Mouse (Mus musculus) adrenal gland, adult 8-10 months (tissue): ENCODE measurements around the gene Slc36a3. TPM values are rescaled to one million over a fixed set of nuclear protein-coding genes. Genes with fewer than 3 reads are reported as not detected.
"Not testable (repeated sequence)": the region's sequence is repeated elsewhere in the genome, so short reads cannot be mapped to it uniquely, and the experiment has no call there.

Source experiments
- DNase-seq: peaks from one replicate; pipeline ENCODE4 v3.0.0; 2022
- total RNA-seq, 4 experiments: library from RNA; stranded (reverse); gene quantifications; 2 replicates each; pipeline ENCODE4 v1.2.4; 2022

The Slc36a3 gene
- total RNA-seq, 4 experiments from 2014 or later: not detected

DNA sequence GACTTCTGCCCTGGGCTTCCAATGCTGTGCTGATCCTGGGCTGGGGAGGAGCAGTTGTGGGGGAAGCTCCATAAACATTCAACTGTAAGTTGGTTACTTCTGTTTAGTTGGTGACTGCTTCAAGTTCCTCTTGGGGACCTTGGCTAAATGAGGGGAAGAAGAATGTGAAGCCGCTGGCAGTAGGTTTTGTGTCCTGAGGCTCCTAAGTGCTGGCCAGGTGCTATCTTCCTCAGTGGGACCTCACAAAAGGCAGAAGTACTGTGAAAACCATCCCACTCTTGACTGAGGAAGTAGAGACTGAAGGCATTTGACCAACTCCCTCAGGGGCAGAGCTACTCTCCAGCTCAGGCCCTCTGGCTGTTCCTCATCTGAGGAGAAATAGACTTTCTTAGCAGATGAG lies 44.9 kb downstream of the Slc36a3 start:
- DNase-seq: no peak

DNA sequence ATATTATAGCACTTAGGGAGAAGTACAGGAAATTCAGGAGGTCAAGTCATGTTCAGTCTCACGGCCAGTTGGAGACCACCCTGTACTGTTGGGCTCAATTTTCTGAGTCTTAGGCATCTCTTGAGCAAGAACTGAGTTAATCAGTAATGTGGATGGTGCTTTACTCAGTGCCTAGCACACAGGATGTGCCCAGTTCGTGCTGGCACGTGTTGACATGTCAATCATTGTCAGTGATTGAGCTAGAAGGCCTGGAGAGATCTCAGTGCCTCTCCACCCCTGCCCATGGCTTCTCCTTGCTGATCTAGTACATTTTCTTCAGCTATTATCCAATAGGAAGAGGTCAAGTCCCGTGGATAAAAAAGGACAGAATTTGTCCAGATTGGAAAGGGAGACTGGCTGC lies 46.1 kb downstream of the Slc36a3 start:
- DNase-seq: no peak

DNA sequence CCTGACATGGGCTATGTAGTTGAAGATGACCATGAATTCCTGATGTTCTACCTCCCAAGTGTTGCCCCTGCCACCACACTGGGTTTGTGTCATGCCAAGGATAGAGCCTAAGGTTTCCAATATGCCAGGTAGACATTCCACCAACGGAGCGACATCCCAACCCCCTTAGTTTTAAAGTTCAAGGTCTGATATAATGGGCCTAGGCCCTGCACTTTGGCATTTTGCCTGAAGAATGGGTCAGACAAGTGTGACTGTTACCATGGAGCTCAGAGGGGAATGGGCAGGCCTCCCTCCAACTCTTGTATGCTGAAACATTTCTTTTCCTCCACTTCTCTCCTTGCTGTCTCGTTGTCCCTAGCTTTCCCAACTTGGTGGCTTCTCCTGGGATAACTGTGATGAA lies 48.3 kb downstream of the Slc36a3 start:
- DNase-seq: no peak

DNA sequence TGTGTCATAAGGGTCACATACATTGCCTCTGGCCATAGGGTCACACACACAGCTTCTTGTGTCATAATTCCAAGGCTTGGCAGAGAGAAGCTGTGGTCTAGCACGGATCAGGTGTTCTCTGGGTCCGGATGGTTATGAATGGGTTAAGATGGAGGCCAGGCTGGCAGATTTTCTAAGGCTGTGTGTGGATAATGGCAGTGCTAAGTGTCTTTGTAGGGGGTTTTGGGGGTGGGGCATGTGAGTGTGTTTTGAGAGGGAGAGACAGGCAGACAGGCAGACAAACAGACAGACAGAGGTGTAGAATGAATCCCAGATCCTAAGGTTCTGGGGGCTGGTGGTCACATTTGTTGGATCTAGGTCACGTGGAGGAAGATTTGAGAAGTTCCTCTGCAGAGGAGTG lies 49.5 kb downstream of the Slc36a3 start:
- DNase-seq: no peak

DNA sequence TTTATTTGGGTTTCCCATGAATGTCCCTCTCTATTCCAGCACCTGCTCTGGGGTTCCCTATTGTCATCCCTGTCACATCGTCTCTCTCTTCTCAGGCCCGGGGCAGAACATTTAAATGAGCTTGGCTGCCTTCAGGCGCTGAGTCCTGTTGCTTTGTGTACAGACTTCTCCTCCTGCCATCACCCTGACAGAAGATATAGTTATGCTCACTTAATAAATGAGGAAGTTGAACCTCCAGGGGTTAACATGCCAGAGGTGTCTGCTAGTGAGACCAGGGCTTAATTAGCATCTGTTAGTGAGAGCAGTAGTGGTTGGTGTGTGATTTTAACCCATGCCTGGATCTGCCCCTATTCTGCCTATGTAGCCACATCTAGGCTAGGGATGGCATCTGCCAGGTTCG lies 51.6 kb downstream of the Slc36a3 start:
- no peak for DNase-seq

DNA sequence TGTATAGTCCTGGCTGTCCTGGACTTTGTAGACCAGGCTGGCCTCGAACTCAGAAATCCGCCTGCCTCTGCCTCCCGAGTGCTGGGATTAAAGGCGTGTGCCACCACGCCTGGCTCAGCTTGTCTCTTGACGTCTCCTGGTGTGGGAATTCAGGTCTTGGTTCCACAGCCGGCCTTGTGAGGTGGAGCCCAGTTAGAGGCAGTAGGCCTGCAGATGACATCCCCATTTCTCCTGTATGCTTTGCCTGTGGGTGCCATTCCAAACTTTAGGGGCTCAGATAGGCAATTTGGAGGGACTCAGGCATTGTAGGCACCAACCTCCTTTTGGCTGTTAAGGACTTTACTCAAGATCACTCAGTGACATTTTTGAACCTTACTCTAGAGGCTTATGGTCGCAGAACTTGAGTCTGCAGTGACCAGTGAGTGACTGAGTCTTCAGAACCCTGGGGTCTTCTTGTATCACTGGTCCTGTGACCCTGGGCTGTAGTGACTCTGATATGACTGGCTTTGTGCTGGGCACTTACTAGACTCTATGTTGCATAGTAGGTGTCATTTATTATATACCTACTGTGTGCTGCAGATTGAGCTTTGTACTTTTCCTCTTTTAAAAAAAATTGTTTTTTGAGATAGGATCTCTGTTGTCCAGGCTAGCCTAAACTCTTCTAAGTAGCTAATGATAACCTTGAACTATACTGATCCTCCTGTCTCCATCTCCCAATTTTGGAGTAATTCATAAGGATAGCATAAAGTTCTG lies 52.3 kb downstream of the Slc36a3 start:
- DNase-seq: no peak

DNA sequence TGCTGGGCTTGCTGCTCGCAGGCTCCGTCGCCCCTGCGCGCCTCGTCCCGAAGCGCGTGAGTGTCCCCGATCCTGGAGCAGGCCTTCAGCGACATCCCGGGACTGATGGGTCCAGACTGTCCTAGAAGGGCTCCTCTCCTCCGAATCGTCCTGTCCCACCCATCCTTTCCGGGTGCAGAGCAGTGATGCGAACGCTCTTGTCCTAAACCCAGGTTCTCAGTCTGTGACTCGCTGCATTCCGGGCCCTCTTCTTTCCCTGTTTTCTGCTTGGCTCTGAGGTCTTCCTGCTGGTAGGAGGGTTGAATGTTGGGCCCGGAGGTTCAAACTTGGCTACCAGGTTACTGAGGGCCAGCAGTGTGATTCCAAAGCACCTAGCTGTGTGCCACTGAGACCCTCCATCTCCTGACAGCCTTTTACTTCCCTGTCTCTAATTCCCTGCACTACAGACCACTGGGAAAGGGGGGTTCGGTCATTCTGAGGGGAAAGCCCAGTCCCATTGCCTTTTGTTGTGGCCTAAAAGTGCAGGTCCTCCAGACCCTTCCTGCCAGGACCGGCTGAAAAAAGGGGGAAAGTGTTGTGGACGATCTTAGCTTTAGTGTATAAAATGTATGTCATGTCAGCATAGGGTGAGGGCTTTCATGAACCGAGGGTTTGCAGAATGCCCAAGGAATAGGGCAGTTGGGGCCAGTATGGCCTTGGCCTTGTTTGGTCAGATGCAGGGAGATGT lies 53.2 kb downstream of the Slc36a3 start:
- DNase-seq: no peak

DNA sequence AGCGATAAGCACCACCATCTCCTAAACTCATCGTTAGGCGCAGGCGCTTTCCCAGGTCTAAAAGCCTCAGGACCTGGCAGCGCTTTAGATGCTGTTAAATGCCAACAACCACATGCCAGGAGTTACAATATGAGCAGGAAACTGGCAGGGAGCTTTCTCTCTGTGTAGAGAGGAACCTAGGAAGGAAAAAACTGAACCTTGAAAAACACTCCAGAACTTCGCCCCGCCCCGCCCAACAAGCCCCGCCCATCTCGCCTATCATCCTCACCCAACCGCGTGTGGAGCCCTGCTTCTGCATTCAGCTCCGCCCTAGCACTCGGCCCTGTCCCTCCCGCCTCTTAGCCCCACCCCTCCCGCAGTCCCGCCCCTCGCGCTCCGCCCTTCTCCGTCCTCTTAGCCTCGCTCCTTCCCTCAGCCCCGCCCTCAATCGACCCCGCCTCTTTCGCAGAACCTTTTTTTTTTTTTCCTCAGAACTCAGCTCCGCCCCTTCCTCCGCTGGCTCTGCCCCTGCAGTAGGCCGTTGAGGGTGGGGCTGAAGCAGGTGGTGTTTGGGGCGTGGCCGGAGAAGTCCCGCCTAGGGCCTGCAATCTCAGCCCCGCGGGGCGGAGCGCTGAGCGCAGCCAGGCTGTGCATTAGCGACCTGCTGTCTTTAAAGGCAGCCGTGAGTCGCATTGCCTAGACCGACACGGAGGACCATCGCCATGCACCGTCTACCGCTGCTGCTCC lies 53.9 kb downstream of the Slc36a3 start, which contains the start of gene Gm2a:
Gm2a (plus strand) TSS at position 653 of the 726 bp plus-strand sequence.
- peak; percentile 97 for DNase-seq

DNA sequence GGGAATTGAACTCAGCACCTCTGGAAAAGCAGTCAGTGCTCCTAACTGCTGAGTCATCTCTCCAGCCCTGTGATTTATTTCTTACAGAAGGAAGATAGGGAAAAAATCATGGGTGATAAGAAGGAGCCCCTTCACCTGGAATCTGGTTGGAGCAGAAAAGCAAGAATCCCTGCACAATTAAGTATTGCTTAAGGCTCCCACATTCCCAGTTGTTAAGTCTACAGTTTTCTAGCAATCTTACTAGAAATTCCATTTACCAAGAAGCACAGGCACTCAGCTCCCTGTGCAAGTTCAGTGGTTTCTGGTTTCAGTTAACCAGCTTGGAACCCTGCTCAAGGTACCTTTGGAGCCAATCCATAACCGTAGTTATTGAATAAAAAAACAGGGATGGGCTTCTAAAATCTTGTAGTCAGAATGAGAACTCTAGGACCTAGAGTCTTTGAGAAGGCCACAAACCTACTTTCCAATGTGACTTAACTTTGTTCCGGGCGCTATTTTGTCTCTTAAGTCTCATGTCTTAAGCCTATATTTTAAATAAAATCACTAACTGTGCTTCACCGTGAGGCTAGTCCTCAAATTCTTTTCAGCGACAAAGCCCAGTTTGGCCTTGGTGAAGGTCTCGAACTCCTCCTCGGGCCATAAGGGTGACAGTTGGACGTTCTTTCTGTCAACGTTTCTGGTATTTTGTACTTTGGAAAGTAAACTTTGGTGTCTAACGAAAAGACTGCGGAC lies 54.6 kb downstream of the Slc36a3 start:
- no peak for DNase-seq

DNA sequence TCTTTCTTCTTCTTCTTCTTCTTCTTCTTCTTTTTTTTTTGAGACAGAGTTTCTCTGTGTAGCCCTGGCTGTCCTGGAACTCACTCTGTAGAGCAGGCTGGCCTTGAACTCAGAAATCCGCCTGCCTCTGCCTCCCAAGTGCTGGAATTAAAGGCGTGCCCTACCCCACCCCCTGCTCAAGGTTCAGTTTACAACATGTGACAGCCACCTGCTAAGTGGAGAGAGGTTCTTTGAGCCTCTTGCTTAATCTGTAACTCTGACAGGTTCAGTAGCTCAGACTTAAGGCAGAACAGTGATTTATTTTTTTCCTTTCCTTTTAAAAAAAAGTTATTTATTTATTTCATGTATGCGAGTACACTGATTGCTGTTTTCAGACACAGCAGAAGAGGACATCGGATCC lies 55.2 kb downstream of the Slc36a3 start:
- not testable (repeated sequence) for DNase-seq

DNA sequence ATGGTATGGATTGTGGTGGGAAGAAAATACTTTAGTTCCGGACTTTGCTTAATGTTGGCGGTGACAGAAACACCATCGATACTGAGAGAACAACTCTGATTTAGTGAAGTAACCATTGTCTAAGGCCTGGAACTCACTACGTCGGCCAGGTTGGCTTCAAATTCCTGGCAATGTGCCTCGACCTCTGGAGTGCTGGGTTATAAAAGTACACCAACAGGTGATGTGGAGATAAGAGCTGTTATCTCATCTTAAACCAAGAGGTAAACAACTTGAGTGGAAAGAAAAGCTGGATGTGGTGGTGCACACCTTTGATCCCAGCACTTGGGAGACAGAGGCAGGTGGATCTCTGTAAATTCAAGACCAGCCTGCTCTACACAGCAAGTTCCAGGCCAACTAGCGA lies 58.4 kb downstream of the Slc36a3 start:
- DNase-seq: no peak

DNA sequence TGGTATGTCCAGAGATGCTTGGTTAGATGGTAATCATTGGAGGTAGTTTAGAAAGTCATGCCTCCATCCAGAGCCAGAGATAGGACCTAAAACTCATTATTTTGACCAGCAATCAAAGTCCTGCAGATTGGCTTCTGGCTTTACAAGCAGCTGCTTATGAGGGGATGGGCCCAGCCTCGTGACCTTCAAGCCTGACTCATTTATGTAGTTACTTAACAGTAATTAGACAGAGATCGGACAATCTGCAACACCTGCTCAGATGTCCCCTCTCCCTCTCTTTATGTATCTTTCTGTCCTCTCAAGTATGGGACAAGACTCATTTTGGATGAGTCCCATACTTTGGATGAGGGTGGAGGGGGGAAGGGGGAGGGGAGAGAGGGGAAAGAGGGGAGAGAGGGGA lies 61.6 kb downstream of the Slc36a3 start:
- no peak for DNase-seq

DNA sequence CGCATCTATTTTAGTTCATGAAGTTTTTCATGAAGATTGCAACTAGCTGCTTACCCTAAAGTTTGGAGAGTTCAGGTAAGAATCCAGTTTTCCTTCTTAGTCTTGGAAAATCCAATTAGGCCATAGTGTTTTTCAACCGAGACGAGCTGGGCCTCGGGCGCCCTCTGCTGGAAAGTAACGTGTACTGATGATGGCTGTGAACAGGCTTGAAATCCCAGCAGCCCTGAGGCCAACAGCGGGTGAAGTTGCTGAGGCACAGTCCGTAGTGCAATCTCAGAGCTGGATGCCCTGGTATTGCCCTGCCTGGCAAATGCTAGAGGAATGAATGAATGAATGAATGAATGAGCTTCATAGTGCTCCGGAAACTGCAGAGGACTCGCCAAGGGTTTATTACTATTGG lies 64.5 kb downstream of the Slc36a3 start:
- DNase-seq: no peak

DNA sequence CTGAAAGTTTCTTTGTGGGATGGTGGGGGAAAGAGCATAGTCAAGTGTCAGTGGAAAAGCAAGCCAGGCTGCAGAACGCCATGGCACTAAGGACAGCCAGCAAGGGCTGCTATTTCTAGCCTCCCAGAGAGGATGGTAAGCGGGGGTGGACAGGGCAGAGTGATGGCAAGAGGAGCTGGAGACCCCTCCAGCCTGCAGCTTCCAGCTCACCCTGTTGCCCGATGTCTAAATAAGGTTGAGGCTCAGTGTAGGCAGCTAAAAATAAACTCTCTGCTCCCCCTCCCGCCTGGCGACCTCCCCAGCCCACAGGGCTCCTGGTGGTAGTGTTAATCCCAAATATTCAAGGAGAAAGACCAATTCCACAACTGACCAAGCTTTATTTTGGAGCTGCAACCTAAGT lies 66.1 kb downstream of the Slc36a3 start:
- DNase-seq: no peak

DNA sequence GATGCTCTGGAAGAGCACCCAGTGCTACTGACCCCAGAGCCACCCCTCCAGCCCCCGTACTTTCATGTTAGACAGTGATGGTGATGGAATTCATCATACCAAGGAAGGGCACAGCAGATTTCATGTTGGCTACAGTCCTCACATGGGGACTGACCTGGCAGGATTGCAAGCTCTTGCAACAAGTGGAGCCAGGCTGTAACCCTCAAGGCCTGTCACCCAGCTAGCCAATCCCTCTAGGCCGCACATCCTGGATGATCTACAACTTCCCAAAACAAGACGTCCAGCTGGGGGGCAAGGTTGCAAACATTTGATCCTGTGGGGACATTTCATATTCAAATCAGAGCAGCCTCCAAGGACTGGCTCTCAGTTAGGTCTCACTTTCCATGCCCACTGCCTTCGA lies 66.9 kb downstream of the Slc36a3 start:
- peak; percentile 80 for DNase-seq

DNA sequence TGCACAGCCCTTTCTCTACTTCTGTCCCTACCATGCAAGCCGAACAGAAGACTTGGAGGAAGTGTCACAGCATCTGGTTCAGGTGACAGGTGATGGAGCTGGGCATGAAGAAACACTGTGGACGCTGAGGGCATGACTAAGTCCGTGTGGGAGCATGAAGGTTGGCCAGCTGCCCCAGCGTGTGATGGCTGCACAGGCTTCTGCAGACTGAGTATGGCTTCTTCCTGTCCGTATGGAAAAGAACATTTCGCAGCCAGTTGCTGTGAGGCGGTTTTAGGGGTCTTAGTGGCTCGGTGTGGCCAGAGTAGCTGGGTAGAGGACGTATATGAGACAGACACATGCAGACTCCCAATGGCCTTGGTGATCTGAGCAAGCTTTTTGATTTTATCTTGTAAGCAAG lies 70.3 kb downstream of the Slc36a3 start:
- no peak for DNase-seq

DNA sequence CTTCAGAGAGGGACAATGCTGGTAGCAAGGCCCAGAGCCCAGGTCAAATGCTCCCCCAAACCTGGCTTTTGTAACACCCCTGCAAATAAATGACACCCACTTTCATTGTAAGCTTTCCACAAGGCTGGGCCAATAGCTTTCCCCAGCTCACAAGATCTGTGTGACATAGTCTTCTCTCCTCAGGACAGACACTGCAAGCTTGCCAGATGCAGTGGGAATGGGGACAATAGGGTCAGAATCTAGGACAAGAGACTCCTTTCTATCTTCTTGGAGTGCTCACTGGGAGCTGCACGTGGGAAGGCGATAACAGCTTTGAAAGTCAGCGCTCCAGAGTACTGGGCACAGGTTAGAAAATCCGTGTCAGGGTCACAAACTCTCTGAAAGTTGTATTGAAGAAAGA lies 72.3 kb downstream of the Slc36a3 start:
- no peak for DNase-seq

DNA sequence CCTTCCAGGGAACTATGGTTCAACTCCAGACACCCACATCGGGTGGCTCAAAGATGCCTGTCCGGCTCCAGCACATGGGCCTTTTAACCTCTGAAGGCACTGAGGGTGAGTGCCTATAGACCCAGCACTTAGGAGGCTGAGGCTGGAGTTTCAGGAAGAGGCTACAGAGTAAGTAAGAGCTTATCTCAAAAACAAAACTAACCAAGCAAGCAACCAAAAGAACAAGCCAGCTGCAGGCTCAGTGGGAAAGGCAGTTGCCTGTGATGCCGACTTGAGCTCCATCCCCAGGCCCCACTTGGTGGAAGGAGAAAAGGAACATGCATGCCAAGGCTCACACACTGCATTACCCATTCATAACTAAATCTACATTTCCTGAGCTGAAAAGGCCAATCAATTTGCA lies 73.0 kb downstream of the Slc36a3 start:
- DNase-seq: no peak

DNA sequence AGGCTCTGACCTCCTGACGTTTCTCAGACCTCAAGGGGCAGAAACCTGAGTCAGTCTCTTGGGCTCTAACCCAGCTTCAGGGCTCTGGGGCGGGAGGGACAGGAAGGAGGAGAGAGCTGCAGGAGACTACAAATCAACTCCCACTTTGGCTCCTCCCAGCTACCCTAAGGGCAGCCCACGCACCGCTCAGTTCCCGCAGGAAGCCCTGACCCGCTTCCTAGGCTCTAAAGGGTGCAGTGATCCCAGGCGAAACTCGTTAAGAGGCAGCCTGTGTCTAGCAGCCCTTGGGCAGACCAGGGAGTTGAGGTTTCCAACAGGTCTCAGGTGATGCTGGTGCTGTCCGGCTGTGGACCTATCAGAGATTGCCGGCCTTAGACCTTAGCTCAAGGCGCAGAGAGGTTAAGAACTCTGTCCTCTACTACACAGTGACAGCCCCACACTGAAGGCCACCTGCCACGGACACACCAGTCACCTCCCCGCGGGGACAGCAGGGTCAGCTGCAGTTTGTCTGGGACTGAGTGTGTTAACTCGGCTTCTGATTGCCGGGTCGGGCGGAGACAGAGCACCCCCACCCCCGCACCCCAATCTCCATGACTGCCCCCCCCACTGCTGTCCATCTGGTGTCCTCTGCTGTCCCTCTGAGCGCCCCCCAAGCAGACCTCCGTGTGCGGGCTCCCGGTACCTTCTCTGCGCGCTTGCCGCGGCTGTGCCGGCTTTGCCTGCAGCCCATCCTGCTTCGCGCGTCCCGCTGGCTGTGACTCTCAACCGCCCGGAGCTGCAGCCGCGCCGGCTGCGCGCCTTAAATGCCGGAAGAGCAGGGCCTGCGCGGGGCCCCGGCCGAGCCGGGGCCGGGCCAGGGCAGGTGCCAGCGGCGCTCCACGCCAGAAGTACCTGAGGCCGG lies 73.9 kb downstream of the Slc36a3 start, which contains the start of gene Ccdc69:
Ccdc69 (minus strand) TSS at position 801 of the 901 bp plus-strand sequence.
- DNase-seq: peak; percentile 78

DNA sequence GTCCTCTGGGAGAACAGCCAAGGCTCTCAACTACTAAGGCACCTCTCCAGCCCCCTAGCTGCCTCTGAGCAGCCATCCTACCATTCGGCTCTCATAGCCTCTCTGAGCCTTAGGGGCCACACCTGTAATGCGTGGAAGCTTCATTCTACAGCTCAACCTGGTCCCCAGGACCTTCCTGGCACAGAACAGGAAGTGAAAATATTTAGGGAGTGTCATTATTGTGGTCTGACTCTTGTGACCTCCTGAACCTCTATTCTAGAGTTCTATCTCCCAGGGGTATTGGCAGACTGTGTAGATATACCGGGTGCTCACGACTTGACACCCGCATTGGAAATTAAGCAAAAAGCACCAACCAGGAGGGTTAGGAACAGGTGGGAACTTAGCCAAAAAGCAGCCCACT lies 75.3 kb downstream of the Slc36a3 start:
- no peak for DNase-seq

DNA sequence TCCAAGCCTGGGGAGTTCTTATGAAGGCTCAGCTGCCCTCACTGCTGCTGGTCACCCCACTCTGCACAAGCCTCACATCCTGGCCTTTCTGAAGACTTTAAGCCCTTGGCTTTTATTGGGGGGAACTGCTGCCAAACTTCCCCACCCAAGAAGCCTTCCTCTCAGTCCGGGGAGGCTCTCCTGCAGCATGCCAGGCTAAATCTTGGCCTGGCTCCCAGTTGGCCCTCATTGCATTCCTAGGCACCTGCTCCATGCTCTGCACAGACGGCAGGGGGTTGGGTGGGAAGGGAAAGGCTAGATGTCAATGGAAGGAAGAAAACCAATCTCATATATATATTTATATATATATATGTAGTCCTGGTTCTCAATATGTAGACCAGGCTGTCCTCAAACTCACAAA lies 75.9 kb downstream of the Slc36a3 start:
- no peak for DNase-seq
